Mouse (Mus musculus) layer of hippocampus, postnatal 14 days (tissue): ENCODE data around the gene Col4a3. TPM values are rescaled to one million over a fixed set of nuclear protein-coding genes. Genes with fewer than 3 reads are reported as not detected.

Experiments used
- DNase-seq, 2 experiments: peaks; one replicate each; pipeline ENCODE4 v3.0.0; 2021 to 2022; ENCODE audit warnings: low spot score in 2 of 2, mixed read lengths in 1 of 2
- long read RNA-seq, 2 experiments: library from polyadenylated mRNA; stranded (forward); transcript quantifications; one replicate each; pipeline ENCODE4 v2.0.0; 2021
- total RNA-seq, 2 experiments: library from RNA; stranded (reverse); gene quantifications; 2 replicates each; pipeline ENCODE4 v1.2.3; 2021

Gene Col4a3
- 1 to 10 TPM in 1 of 2 experiments, under 1 TPM in 1; 0.38 to 1.2 TPM for total RNA-seq
- long read RNA-seq, experiment 1: 0 reads
- long read RNA-seq, experiment 2, partial matches to known transcripts: 0 of 1 reads
- long read RNA-seq, experiment 2, other reads (novel, unspliced or antisense): 1 of 1 reads

- DNase-seq: no peak
These were observed at the start of gene Col4a3, which contains the start of gene Col4a4 for GRCm38 (mm10) chr1:82586713-82587399. Gene Col4a3 (plus strand): TSS chr1:82586921. Gene Col4a4 (minus strand): TSS chr1:82586849.

GRCm38 (mm10) chr1:82537848-82538247 lies 48.9 kb upstream of the Col4a3 start:
- no peak for DNase-seq

- no peak for DNase-seq
These were observed 46.7 kb upstream of the Col4a3 start for GRCm38 (mm10) chr1:82540056-82540455.

GRCm38 (mm10) chr1:82543934-82544333 lies 42.8 kb upstream of the Col4a3 start:
- DNase-seq: no peak

- no peak for DNase-seq
These were observed 42.1 kb upstream of the Col4a3 start for GRCm38 (mm10) chr1:82544419-82545185.

GRCm38 (mm10) chr1:82545199-82545960 lies 41.3 kb upstream of the Col4a3 start:
- no peak for DNase-seq

- DNase-seq: peak in 1 of 2 experiments; percentile 22
These were observed 32.3 kb upstream of the Col4a3 start for GRCm38 (mm10) chr1:82554443-82554850.

GRCm38 (mm10) chr1:82554889-82555288 lies 31.8 kb upstream of the Col4a3 start:
- DNase-seq: no peak

- DNase-seq: no peak
These were observed 26.5 kb upstream of the Col4a3 start for GRCm38 (mm10) chr1:82560223-82560622.

GRCm38 (mm10) chr1:82569405-82569804 lies 17.3 kb upstream of the Col4a3 start:
- no peak for DNase-seq

GRCm38 (mm10) chr1:82571758-82572157 lies 15.0 kb upstream of the Col4a3 start:
- no peak for DNase-seq

- no peak for DNase-seq
These were observed 11.0 kb upstream of the Col4a3 start for GRCm38 (mm10) chr1:82575681-82576080.

GRCm38 (mm10) chr1:82576182-82576581 lies 10.5 kb upstream of the Col4a3 start:
- DNase-seq: no peak

GRCm38 (mm10) chr1:82577339-82577738 lies 9.4 kb upstream of the Col4a3 start:
- DNase-seq: no peak

- DNase-seq: no peak
These were observed 8.8 kb upstream of the Col4a3 start for GRCm38 (mm10) chr1:82577915-82578314.

- DNase-seq: no peak
These were observed 8.4 kb upstream of the Col4a3 start for GRCm38 (mm10) chr1:82578320-82578719.

GRCm38 (mm10) chr1:82585981-82586380 lies 740 bp upstream of the Col4a3 start:
- DNase-seq: no peak

GRCm38 (mm10) chr1:82590266-82590665 lies 3.5 kb downstream of the Col4a3 start:
- DNase-seq: no peak

- no peak for DNase-seq
These were observed 10.3 kb downstream of the Col4a3 start for GRCm38 (mm10) chr1:82596864-82597596.

GRCm38 (mm10) chr1:82603198-82603950 lies 16.7 kb downstream of the Col4a3 start:
- DNase-seq: no peak
